Mouse (Mus musculus) frontal cortex, postnatal 36 days (tissue): ENCODE data around the gene Nat10.

Experiments
- DNase-seq, 2 experiments: peaks; one replicate each; pipeline ENCODE4 v3.0.0; 2022; ENCODE audit warnings: low spot score in 2 of 2

Nat10 gene

DNA sequence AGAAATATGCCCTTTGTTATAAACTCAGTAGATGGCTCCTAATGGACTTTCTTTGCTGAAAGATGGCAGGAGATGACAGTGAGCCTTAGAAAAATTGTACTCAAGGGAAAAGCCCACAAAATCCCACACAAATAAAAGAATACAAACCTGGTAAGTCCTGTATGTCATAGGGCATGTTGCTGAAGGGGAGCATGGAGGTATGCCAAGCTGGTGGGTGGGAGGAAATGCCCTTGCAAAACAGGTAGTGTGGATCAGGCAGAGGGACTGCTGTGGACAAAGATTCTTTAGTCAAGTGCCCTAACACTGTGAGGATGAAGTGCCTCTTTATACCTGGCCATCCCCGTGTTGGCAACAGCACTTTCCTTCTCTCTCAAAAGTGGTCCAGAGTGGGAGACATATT is 68.3 kb downstream of the Nat10 start:
- DNase-seq: no peak

DNA sequence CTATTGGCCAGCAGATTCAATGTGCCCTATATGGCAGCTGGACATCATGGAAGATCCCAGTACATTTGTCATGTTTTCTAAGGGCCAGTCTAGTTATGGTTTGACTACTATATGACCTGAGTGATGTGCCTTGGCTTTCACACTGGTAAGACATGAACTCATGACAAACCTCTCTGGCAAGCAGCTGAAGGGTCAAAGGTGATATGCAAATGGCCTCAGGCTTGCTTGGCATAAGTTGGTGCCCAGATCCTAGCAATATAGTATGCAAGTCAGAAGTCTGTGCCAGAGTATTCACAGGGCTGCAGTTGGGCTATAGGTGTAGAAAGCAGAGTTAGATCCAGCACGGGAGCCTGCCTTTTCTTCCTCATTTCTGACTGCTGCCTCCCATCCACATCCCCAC is 69.8 kb downstream of the Nat10 start:
- DNase-seq: no peak

DNA sequence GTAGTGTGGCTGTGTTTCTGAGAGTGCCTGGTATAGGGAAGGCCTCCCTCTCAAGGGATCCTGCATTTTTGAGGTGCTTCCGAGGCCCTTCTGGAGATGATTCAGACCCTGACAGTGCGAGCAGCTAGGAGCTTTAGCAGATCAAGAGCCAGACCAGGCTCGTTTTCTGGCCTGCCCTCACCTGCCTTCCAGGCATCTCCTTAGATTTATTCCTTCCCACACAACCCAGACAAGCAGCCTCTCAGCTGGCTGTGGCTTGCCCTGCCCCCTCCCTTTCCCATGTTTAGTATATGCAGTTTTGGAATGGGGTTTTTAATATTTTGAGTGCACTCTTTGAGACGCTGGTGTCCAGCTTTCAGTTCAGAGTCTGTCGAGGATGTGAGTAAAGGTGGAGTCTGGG is 70.2 kb downstream of the Nat10 start:
- no peak for DNase-seq

DNA sequence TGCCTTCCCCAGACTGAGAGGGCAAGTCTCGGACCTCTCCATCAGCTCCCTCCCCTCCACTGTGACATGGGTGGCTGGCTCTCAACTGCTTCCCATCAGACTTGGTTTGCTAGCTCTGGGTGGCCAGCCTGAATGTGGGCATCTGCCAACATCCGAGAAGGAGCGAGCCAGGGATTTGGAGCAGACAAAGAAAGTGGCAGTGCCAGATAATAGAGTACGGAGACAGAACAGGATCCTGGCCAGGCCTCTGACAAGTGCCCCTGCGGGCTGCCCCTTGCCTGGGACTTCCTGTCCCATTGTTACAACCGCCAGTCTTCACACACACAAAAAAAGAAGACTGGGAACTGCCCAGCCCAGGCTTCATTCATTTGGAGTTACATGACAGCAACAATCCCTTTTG is 70.6 kb downstream of the Nat10 start:
- peak; percentile 16 to 46 for DNase-seq

DNA sequence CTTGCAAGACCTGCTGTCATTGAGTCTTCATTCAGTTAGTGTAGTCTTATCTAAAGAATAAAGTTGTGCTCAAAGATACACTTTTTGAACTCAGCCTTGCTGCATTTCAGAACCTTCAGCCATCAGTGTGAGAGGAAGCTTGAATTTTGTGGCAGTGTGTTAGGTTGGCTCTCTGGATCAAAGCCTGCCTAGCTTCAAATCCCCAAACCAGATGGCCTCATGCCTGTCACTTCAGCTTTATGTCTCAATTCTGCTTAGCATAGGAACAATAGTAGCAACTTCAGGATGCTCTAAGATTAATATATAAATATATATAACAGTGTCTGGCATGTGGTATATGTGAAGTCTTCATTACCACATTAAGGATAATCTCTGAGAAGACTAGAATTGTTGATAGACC is 73.2 kb downstream of the Nat10 start:
- no peak for DNase-seq

DNA sequence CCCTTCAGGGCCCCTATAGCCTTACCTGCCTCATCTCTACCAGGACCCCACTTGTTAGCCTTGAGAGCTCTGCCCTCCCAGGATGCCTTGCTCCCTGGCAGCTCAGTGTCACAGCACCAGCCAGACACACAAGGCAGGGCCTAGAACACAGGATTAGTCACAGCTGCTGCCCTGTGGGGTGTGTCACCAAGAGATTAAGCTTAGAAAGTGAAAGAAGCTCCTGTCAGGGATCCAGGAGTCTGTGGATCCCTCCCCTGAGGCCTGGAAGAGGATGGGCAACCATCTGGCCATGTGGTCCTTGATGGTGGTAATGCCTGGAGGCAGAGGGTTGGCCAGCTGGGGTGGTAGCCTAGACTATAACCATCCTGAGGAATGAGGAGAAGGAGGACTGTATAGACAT is 73.9 kb downstream of the Nat10 start:
- DNase-seq: no peak

DNA sequence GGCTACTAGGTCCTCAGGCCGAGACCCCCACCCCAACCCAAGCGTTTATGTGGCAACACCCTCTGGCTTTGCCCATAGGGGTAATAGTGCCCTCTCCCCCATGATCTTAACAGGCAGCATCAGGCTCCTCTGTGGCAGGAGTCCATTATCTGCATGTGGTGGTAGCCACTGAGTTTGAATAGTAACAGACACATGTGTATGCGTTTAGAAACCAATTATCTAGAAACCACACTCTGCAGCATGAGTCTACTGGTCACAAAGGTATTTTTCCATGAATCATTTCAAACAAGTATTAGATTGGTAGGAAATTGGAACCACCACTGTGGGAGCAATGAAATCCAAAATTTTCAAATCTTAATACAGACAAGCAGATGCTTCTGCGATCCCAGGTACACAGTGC is 75.5 kb downstream of the Nat10 start:
- DNase-seq: no peak

DNA sequence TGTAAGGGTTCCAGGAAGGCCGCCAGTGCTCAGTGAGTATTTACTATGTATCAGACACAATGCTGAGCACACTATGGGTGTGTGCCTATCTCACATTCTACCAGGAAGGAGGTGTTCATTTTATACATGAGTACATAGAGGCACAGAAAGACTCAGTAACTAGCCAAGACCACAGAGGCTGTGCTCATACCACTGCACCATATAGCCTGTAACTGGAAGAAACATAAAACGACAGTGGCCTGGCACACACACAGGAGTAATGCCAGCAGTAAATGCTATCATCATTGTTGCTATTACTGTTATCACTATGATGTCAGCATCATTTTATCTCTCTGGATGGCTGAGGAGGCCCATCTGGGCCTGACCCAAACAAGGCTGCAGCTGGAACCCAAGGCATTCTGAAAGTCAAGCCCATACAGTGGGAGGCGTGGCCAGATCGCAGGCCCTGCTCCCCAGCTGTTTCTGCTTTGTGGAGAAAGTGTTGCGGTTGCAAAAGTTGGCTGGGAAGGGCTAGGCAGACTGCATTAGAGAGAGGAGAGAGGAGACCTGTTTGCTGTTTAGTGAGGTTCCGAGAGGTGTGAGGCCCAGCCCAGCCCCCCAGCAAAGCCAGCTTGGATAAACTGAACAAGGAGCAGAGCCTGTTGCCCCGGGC is 76.0 kb downstream of the Nat10 start:
- DNase-seq: no peak

DNA sequence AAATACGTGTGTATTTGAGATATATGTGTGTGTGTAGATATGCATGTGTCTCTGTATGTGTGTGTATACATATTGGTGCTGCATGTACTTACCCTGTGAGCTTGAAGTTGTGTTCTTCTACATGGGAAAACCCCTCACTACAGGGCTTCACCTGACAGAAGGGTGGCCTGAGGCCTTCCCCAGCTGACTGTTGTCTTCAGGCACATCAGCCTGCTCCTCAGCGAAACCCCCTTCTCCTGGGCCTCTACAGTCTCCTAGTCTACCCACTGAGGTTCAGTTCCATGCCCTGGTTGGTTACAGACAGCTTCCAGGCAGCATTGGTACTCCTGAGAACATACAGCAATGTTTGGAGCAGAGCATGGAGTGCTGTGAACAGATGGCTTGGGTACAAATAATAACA is 76.6 kb downstream of the Nat10 start:
- DNase-seq: no peak

DNA sequence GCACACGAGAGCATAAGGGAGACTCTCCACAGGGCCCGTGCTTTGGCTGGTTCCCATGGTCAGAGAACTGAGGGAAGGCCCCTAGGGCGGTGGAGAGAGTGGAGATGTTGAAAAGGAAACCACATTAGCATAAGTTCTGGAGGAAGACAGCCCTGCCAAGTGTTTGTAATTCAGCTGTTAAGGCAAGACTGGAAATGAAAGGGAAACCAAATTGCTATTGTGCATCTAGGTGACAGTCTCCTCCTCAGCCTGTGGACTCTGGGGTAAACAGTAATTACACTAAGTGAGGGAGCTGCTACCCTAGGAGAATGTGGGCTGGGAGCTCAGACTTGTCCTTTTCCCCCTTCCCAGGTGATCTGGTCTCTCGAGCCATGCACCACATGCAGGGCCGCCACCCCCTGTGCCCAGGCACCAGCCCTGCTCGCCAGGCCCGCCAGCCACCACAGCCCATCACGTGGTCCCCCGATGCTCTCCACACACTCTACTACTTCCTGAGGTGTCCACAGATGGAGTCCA is 78.1 kb downstream of the Nat10 start:
- DNase-seq: no peak

DNA sequence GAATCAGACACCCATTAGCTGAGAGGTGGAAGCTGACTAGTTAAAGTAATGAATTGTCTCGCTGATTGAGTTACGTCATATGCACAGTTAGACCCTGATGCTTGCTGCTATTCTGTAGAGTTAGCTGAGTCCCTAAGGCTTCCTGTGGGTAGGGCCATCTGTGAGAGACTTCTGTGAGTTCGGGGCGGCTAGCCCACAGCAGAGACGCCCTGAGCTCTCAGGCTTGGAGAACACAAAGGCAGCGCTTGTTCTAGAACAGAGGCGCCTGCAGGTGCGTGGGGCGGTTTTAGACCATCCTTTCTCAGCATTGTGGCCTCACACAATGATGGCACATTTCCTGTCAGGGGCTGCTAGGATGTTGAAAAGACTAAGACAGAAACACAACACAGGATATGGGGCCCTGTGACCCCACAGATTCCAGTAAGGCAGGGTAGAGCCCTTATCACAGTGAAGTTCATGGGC is 78.8 kb downstream of the Nat10 start:
- DNase-seq: no peak

DNA sequence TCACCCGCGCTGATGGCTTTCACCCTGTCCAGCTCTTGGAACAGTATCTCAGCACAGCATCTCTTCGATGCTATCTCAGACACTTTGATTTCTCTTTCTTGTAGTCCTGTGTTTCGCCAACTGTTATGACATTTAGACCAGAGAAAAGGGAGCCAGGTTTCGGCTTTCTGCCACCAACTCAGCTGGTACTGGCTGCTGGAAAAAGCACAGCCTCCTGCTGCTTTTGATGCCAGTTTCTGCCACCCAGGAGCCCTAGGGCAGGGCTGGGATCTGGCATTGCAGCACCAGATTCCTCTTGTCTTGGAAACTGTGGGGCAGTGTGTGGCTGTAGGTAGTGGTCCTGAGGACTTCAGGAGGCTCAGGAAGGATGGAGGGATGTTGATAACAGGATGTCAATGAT is 79.9 kb downstream of the Nat10 start:
- DNase-seq: no peak

DNA sequence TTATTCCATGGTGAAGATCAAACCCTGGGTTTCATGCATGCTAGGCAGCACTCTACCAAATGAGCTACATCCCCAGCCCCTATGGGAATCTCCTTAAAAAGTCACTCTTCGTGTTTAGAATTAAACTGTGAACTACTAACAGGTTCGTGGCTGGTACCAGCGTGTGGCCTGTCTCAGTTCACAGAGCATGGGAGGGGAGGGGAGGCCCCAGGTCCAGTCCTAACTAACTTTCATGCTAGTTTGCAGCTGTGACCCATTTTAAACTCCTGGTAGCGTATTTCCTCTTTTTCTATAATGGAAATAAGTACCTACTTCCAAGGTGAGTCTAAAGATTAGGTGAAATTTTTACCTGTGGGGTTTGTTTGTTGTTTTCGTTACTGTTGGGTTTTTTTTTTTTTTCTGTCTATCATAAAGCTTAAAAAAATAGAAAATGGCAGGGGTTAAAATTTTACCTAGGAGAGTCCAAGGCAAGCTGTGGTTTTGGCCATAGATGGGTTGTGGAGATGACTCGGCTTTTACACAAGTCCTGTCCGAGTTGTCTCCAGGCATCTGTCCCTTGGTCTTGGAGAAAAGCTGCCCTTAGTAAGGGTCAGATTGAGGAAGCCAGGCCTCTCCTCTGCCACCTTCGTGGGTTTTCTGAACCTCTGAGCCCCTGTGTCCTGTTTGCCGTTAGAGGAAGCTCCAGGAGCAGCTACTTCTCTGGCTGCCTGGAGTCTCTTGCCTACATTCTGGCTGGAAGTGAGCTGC is 80.5 kb downstream of the Nat10 start:
- no peak for DNase-seq

DNA sequence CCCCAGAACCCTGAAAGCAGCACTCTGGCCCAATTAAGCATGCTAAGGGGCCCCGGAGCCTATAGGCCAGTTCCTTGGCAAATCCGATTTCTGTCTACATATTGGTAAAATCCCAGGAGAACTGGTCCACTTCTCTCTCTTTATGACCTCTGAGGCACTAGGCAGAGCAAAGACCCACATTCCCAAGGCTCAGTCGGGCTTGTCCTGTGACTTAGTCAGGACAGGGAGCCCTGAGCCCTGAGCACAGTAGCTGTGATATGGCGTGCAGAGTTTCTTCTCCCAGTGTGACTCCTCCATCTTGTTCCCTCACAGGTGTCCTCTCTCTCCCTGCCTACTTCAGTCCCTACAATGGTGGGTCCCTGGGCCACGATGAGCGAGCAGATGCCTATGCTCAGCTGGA is 82.6 kb downstream of the Nat10 start:
- no peak for DNase-seq

DNA sequence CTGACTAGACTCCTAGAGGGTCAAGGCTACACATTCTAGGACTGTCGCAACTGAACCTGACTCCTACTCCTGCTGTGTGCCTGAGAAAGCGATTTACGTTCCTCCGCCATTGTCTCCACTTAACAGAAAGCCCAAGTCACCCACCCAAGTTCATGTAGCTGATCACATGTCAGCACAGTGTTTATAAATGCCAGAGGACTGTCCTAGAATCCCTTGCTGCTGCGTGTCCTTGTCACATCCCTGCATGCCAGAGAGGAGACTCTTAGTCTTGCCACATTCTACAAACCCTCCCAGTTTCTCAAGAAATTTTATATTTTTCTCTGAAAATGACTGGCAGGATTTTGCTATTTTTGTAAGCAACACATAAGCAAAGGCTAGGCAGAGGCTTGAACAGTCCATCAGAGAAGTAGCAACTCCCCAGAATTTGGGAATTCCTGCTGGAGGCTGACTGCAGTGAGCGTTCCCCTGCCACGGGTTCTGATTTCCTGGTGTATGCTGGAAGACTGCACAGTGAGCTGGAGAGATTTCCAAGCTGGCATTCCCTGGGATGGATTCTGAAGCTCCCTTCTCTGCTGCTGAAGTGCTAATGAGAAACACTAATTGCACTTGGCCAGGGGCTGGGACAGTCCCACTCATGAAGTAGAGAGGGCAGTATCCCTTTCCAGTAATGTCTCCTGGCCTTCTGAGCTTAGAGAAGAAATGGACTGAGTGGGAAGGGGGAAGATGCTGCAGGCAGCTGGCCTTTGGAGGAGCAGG is 83.3 kb downstream of the Nat10 start:
- DNase-seq: no peak

DNA sequence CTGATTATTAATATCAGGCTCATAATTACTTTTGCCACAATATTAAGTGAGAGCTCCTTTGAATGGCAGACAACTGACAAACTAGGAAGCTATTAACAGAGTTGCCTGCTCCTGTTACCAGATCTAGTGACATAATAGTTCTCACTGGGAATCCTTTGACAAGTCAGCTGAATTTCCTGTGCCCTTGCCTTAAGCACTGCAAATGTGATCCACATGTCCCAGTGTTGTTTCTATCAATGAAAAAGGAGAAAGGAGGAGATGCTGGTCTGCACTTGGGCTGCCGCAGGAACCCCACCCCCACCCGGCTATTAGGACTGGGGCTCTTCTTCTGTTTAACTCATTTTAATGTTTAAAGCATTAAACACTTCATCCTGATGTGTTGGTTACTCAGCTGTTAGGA is 84.3 kb downstream of the Nat10 start:
- DNase-seq: no peak

DNA sequence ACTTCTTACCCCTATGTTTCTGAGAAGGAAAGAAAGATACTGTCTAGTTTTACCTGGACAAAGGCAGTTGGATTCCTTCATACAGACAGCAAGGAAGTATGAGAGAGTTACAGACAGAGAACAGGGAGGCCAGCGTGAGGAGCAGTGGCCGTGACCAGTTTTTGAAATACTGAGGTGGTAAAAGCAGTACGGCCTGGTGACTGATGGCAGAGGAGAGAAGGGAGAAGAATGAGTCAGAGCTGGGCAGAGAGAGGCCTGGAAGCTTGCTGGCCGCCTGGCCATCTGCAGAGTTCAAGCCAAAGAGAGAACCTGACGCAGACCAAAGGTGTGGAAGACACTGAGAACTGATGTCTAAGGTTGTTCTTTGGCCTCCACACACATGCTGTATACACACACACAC is 85.7 kb downstream of the Nat10 start:
- DNase-seq: no peak

DNA sequence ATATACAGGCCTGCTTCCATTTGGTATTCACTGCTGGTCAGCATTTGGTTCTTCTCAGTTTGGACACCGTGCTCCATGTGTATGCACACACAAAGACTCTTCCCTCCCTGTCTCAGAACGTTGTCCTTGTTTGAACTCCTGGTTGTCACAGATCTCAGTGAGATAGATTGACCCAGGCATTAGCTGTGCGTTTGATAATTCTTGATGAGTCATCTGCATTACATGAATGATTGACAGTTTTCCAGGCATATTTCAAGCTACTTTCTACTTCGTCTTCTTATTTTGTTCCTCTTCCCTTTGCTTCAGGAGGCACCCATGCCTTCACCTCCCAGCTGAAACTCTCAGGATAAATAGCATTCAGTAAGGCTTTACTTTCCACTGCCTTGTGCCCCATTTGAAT is 87.5 kb downstream of the Nat10 start:
- no peak for DNase-seq

DNA sequence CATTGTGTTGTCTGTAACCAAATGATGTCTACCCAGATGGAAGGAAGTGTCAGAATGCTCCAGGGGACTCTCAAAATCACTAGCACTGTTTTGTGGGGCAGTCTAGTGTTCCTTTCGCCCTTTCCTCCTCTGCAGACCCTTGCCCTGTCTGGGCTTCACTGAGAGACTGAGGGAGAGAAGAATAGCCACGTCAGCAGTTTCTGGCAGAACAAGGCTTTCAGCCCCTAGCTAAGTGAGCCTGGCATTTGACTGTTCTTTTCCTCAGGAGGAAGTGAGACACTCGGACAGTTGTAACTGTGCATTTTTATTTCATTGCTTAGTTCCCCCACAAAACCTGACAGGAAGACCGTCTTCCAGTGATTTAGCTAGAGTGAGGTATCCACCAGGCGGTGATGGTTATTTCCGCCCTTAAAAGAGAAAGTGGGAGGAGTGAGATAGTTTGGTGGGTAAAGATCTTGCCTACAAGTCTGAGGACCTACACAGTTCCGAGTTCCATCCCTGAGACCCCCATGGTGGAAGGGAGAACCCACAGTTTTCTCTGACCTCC is 88.4 kb downstream of the Nat10 start:
- DNase-seq: no peak
